Mouse (Mus musculus) left cerebral cortex, adult 18-20 months (tissue): ENCODE measurements around the gene Olfr1152. TPM values are rescaled to one million over a fixed set of nuclear protein-coding genes. Genes with fewer than 3 reads are reported as not detected.

Experiments used
- DNase-seq, 2 experiments: peaks; one replicate each; pipeline ENCODE4 v3.0.0; 2021 to 2022; ENCODE audit warnings: low spot score in 2 of 2, mixed read lengths in 1 of 2
- long read RNA-seq, 2 experiments: library from polyadenylated mRNA; stranded (forward); transcript quantifications; one replicate each; pipeline ENCODE4 v2.0.0; 2021
- total RNA-seq, 2 experiments: library from RNA; stranded (reverse); gene quantifications; 2 replicates each; pipeline ENCODE4 v1.2.3; 2021

Olfr1152 gene
- total RNA-seq: not detected
- long read RNA-seq, experiment 1: 0 reads
- long read RNA-seq, experiment 2: 0 reads

DNA sequence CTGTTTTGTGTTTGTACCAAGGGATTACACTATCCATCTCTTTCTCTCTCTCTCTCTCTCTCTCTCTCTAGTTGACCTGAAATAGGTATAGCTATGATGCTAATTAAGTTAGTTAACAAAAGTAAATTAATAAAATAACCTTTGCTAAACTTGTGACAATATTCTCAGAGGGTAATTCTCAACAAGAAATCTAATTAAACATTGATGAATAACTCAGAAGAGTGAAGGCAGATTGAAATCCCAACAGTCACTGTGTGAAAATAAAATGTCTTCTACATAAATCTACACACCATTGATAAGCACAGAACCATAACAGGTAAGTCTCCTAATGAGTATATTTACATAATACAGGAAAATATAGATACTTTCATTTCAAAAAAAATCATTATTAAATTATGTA, at the start of gene Olfr1152:
Olfr1152 (plus strand) TSS at position 301 of the 400 bp plus-strand sequence.
- no peak for DNase-seq

DNA sequence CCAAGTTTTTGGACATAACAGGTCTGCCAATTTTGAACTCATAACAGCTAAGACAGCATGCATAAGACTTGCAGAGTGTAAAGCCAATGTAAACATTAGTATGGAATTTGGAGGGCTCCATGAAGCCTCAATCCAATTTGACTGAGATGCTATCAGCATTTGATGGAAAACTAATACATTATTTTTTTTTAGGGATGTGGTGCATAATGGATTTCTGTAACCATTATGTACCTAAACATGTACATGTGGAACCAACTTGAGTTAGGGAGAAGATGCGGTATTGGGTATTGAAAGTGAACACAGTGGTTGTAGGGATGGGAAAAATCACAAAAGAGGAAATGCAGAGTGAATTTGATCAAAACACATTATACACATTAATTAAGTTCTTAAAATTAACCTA, 36.1 kb upstream of the Olfr1152 start, which contains the start of gene Olfr1148:
Olfr1148 (plus strand) TSS at position 301 of the 400 bp plus-strand sequence.
- DNase-seq: no peak

DNA sequence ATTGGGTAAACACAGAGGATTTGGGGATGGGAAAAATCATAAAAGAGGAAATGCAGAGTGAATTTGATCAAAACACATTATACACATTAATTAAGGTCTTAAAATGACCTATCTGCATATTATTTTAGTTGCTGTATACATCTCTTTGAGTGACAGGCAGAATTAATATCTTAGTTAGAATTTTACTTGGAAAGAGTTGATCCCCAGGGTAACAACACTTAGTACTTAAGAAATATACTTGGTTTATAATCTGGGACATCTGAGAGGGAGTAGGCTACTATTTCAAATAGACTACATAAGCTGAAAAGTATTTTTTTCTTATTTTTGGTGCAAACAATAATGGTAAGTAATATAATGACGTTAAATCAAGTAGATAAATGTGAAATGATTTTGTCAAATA, 22.6 kb upstream of the Olfr1152 start, which contains the start of gene Olfr1150-ps1:
Olfr1150-ps1 (plus strand) TSS at position 301 of the 400 bp plus-strand sequence.
- DNase-seq: no peak

DNA sequence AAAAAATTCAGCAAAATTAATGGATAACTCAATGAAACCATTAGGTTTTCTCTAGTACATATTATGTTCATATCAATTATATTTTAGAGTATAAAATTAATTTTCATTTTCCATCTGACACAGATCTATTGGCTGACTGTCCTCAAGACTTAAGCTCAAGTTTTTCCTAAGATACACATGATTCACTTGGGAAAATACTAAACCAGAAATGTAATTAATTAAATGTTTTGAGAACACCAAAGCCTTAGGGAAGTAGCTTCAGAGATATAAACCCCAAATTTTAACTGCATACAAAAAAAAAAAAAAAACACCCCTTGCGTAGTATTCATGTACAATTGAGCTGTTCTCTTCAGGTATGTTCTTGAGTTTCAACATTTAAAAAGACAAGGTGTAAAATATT, 10.7 kb upstream of the Olfr1152 start, which contains the start of gene Olfr1151:
Olfr1151 (plus strand) TSS at position 301 of the 400 bp plus-strand sequence.
- no peak for DNase-seq

DNA sequence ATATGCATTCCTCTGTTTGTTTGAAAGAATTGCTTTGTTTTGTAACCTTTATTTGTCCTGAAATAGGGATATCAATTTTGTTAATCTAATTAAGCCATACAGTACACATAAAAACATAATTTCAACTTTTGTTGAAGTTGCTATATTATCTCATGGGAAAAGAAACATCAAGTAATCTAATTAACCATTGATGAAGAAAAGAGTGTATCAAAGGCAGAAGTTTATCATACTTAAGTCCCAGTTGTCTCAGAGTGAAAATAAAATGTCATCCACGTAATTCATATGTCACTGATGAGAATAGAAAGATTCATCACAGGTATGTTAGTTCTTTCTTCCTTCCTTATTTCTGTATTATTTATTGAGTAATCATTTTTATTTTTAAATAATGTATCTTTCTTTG, 28.4 kb downstream of the Olfr1152 start, which contains the start of gene Olfr1153:
Olfr1153 (plus strand) TSS at position 301 of the 400 bp plus-strand sequence.
- no peak for DNase-seq

DNA sequence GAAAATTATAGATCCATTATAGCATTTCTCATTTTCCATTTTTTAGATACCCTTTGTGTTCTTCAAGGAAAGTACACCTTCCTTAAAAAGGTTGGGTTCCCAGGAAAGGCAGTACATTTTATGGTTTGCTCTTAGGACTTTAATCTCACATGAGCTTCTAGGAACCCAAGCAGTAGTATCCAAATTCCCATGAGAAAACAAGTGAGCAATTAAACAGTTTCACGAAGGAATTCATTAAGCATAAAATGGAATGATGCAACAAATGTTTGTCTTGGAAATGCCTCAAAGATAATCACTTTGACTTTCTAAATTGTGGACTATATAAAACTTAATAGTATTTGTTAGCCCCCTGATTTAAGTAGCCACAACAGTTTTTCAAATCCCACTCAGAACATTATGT, 38.8 kb downstream of the Olfr1152 start, which contains the start of gene Olfr1154:
Olfr1154 (minus strand) TSS at position 101 of the 400 bp plus-strand sequence.
- no peak for DNase-seq

Other genes starting within 250 kb of the Olfr1152 start
- not detected for gene Olfr1131, start 239.4 kb upstream of the Olfr1152 start, total RNA-seq
- not detected for gene Olfr1132, start 229.0 kb upstream of the Olfr1152 start, total RNA-seq
- gene Olfr1133, start 219.1 kb upstream of the Olfr1152 start, total RNA-seq: not detected
- not detected for gene Olfr1134, start 208.0 kb upstream of the Olfr1152 start, total RNA-seq
- gene Olfr1135, start 192.8 kb upstream of the Olfr1152 start, total RNA-seq: not detected
- gene Olfr1136, start 172.5 kb upstream of the Olfr1152 start, total RNA-seq: not detected
- not detected for gene Olfr1137, start 153.3 kb upstream of the Olfr1152 start, total RNA-seq
- gene Olfr1138, start 126.5 kb upstream of the Olfr1152 start, total RNA-seq: not detected
- gene Olfr1140, start 122.7 kb upstream of the Olfr1152 start, total RNA-seq: not detected
- not detected for gene Olfr1141, start 112.5 kb upstream of the Olfr1152 start, total RNA-seq
- not detected for gene Olfr152, start 87.0 kb upstream of the Olfr1152 start, total RNA-seq
- gene Olfr1143, start 65.9 kb upstream of the Olfr1152 start, total RNA-seq: not detected
- not detected for gene Olfr1145, start 56.7 kb upstream of the Olfr1152 start, total RNA-seq
- not detected for gene Olfr1148, start 36.0 kb upstream of the Olfr1152 start, total RNA-seq
- not detected for gene Olfr1150-ps1, start 22.5 kb upstream of the Olfr1152 start, total RNA-seq
- not detected for gene Olfr1151, start 10.6 kb upstream of the Olfr1152 start, total RNA-seq
- not detected for gene Olfr1153, start 28.5 kb downstream of the Olfr1152 start, total RNA-seq
- not detected for gene Olfr1154, start 38.7 kb downstream of the Olfr1152 start, total RNA-seq
- not detected for gene Olfr1155, start 78.6 kb downstream of the Olfr1152 start, total RNA-seq
- gene Olfr1156, start 86.6 kb downstream of the Olfr1152 start, total RNA-seq: not detected
- gene Olfr1157, start 101.8 kb downstream of the Olfr1152 start, total RNA-seq: not detected
- not detected for gene Olfr74, start 108.2 kb downstream of the Olfr1152 start, total RNA-seq
- not detected for gene Olfr1158, start 123.6 kb downstream of the Olfr1152 start, total RNA-seq
- gene Olfr1160, start 141.8 kb downstream of the Olfr1152 start, total RNA-seq: not detected
- gene Olfr1161, start 156.3 kb downstream of the Olfr1152 start, total RNA-seq: not detected
- gene Olfr73, start 171.2 kb downstream of the Olfr1152 start, total RNA-seq: not detected
- gene Olfr1162, start 184.6 kb downstream of the Olfr1152 start, total RNA-seq: not detected
- gene Olfr1163, start 205.3 kb downstream of the Olfr1152 start, total RNA-seq: not detected
- gene Olfr1164, start 227.5 kb downstream of the Olfr1152 start, total RNA-seq: not detected